Mouse (Mus musculus): ENCODE data around the gene Pik3r5. TPM values are rescaled to one million over a fixed set of nuclear protein-coding genes. Genes with fewer than 3 reads are reported as not detected.

Pik3r5 gene
- total RNA-seq, 2 experiments from 2014 or later: 0.95 to 2.5 TPM

DNA sequence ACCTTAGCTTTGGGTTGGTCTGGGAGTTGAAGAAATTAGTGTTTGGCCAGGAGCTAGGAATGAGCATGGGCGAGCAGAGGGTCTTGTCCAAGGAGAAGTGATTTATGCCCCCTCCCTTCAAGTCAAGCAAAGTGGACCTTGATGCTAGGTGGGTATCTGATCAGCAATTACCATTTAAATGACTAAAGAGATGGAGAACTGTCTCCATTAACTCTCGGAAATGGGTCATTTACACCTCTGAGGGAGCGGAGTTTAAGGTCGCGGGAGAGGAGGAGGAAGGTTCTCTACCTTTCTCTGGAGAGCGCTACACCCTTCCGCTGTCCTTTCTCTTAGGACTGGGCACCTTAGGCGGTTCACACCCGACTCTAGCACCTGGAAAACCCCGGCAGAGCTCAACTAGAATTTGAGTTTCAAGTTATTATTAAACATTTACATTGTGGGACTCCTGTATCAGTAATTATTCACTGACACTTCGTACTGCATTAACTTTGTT is 31.1 kb upstream of the Pik3r5 start, which contains the start of gene Ntn1:
Ntn1 (minus strand) TSS at position 97 of the 493 bp plus-strand sequence.
- DNase-seq: no peak

DNA sequence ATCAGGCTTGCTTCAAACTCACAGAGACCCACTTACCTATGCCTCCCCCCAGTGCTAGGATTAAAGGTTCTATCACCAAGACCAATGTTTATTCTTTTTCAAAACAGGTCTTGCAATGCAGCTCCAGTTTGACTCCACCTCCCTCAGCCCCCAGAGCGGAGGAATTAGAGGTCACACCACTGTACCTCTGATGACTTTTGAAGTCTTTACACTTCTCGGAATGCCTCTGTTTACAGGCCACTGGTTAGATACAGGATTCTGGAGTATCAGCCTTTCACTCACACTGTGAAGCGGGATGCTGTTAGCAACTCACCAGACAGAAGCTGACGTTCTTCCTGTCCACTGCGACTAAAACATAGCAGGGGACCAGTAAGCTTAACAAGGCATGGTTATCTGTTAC is 30.5 kb upstream of the Pik3r5 start:
- no peak for DNase-seq

DNA sequence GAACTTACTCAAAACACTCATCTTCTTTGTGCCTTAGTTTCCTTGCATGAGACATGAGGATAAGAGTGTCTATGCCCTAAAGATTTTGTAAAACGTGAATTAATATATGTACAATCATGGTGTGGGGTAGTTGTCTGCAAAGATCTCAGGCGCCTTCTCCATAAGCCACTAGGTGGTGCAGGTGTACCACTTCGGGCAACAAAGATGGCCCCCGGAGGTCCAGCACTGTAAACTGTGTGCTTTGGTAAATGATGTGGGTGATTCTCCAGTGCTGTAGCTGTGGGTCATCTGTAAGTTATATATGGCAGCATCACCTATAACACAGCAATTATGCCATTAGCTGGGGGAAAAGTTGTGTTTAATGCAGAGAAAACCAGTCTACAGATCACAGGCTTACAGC is 27.7 kb upstream of the Pik3r5 start:
- DNase-seq: peak; percentile 32 to 40

DNA sequence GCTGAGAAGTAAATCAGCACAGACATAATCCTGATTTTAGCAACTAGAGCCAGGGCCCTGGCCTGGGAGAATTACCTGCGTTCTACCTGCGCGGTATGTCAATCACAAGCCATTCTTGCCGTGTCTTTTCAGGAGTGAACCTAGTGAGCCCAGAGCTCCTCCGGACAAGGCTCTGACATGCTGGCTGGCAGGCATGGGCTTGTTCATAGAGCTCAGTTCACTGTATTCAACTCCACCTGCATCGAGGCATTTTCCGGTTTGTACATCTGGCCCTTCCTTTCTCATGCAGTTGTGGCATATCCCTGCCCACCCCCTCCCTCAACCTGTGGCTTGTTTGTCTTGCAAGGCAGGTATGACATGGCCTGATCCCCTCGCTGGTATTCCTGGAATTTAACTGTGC is 26.3 kb upstream of the Pik3r5 start:
- DNase-seq: no peak

DNA sequence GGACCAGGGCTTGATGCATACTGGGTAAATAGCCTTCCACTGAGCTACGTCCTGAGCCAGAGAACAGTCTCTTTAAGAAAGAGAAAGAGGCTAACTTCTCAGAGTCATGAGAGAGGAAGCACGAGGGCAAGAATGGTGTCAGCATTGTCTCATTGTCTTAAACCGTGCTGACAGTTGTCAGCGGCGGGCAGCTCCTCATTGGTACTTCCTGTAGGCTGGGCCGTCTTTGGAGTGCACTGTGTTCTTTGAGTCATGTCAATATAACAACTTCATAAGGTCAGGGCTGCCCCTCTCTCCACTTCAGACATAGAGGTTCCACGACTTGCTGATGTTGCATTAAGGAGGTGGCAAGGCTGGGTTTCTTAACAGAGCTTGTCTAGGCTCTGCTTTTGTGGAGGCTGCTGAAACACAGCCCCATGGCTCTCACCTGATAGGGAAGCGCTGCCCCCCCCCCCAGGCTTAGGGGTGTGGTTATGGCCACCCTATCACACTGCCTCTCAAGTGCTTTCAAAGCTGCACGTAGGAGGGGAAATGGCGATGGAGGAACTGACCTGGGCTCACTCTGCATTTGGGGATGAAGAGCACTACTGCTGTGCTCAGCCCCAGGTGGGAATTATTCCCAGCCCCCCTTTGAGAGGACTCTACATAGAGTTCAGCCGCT is 24.5 kb upstream of the Pik3r5 start:
- no peak for DNase-seq

DNA sequence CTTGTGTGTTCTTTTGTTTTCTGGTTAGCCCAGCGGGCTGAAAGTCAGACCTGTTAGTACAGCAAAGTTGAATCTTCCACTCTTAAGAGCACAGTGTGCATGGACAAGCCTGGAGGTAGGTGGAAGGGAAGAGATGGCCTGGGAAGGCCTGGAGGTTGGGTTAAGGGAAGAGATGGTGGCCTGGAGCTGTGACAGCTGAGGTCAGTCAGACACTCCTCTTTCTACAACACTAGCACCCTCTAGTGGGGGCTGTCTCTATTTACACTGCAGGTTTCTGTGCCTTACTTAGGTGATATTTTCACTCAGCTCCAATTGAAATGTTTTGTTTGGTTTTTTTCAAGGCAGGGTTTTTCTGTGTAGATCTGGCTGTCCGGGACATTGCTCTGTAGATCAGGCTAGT is 23.8 kb upstream of the Pik3r5 start:
- DNase-seq: peak; percentile 64 to 86

DNA sequence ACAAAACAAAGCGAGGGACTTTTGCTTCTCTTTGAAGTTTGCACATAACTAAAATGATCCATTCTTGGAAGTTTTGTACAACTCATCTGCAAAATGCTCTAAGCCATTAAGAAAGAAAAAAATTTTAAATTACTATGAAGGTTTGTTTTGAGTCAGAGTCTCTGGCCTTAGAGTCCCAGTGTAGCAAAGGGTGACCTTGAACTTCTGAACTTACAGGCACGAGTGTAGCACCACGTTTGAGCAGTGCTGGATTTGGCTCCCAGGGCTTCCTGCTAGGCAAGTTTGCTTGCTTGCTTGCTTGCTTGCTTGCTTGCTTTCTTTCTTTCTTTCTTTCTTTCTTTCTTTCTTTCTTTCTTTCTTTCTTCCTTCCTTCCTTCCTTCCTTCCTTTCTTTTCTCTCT is 14.9 kb upstream of the Pik3r5 start:
- DNase-seq: peak; percentile 32 to 38

DNA sequence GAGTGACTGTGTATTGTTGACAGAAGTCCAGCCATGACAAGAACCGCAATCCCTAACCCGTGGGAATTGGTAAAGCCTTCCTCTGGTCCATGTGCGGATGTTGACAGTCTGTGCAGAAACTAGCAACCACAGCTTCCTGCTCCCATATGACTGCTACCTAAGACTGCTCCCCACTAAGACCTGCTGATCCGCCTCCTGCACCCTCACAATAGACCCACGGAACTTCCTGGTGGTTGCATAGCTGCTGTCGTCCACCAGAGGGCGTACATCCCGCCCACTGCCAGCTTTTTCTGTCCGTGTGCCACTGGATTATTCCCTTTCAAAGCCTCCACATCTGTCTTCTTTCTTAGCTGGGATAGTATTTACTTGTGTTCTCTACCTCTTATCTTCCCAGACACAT is 14.1 kb upstream of the Pik3r5 start:
- DNase-seq: peak; percentile 37 to 58

DNA sequence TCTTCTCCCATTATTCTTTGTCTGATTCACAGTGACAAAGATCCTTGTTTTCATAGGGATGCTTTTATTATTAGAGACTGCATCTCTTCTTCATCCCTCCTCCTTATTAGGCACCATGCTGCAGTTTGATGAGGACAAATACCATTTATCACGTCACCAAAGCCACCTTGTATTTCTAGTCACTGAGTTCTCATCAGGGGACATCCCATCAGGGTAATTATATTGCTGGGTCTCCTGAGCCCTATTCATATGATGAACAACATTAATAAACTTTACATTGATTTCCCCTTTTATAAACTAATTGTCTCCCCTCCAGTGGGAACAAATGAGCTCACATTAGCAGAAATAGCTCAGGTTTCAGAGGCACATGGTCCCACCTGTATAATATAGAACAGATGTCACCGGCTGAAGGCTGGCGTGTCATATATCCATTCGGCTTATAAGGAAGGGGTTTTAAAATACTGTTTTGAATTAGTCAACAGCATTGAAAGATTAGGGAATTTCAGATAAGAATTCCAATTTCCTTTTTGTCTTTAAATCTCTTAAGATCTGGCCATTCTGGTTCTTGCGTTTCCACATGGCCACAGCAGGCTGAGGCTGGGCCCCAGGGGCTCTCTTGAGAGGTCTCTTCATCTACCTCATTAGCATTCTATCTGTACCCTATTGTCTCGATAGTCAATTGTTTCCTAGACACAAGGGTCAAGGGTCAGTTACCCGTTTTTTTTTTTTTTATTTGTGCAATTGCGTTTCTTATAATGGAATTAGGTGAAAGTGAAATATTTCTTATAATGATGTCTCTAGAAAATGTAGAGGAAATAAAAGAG is 6.2 kb upstream of the Pik3r5 start:
- DNase-seq: no peak

DNA sequence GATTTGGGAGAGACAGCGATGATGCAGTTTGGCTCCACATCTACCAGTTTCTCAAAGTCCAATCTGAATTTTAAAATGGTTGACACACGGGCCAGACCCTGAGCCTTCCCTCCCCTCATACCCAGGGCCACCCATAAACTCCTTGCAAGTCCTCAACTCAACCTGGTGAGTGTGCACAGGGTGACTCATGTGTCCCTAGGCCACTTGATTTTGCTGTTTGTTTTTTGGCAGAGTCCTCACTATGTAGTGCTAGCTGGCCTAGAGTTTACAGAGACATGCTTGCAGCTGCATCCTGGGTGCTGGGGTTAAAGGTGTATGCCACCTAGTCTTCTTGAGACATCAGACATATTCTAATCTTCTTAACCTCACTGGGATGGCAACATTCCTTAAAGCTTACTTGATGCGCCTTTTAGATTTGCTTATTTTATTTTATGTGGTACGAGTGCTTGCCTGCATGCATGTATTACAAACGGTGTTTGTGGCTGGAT is 4.8 kb upstream of the Pik3r5 start:
- peak in 1 of 2 experiments; percentile 33 for DNase-seq

DNA sequence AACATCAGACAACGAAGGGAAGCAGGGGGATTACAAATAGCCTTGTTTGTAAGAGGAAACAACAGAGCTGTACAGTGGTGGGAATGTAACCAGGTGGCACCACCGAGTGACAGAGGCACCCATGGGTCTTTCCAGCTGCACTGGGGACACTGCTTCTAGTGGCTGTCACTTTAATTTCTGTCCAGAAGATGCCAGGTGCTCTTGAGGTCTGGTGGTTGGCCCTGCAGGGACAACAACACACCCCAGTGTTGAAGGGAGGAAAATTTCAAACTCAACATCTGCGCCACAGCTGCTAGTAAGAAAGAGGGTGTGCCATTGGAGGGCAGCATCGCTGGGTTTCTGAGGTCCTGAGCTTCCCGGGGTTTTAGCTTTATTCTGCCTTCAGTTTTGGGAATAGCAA is 1.3 kb upstream of the Pik3r5 start:
- no peak for DNase-seq

DNA sequence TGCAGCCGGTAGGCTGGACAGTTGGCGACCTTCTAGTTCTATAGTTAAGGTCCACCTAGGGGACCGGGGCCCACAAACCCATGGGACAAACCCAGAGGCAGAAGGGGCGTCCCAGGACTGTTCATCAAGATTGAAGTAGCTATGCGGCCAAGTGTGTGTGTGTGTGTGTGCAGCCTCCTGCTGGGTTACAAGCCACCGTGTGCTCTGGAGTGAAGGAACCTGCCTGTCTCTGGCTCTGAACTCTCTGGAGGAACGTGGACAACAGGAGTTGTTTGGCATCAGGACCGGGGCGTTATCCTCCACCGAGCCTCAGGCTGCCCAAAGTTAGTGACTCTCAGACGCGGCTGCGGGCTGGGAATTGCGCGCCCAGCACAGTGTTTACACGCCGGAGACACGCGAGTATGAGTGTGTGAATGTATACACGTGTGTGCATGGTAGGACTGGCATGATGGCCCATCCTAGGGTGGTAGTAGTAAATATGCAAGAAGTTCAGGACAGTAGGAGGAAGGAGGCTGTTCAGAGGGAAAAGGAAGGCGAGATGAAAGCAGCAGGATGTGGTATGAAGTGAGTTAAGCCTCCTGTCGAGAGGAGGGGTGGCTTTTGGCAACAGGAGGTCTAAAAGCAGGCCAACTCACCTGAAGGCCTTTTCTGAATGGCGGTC is 570 bp downstream of the Pik3r5 start:
- DNase-seq: no peak

DNA sequence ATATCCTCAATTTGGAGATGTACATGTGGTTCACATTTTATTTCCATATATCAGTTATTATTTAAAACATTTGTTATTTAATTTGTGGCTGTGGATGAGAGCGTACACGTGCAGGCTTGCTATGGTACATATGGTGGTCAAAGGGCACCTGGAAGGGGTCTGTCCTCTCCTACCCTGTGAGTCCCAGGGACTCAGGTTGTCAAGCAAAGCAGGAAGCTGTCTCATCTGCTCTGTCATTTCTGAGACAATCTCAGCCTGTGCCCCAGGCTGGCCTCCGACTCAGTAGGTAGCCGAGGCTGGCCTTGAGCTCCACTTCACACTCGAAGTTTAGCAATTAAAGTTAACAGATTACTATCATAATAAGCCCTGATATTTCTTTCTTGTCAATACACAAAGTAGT is 1.6 kb downstream of the Pik3r5 start:
- no peak for DNase-seq

DNA sequence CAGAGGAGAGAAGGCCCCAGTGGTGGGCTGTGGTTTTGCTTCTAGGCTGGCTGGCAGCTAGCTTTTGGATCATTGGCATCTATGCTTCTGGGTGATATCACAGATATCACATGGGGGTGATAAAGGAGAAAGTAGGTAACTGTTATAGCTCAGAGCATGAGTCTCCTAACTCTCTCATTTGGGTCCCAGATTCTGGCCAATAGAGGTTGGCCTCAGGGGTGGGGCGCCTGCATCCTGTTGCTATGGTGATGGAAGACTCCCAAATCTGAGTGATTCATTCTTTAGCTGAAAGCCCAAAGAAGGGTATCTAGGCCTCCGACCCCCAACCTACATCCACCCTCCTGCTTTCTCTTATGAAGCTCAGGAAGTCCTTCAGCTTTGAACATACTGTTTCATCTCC is 2.8 kb downstream of the Pik3r5 start:
- DNase-seq: no peak

DNA sequence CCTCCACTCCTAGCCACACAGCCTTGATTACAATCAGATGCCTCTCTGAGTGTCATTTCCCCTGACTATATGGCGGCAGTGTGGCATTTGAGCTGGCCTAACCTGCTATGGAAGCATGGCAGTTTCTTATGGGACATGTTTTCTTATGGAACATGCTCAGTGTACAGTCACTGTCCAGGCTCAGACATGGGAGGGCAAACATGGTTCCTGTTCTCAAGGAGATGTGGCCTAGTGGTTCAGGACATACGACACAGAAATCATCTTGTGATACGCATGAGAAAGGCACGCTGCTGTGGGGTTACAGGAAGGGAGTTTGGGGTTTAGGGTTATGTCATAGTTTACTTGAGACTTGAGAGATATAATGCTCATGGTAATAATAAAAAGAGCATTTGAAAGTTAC is 3.7 kb downstream of the Pik3r5 start:
- DNase-seq: no peak

DNA sequence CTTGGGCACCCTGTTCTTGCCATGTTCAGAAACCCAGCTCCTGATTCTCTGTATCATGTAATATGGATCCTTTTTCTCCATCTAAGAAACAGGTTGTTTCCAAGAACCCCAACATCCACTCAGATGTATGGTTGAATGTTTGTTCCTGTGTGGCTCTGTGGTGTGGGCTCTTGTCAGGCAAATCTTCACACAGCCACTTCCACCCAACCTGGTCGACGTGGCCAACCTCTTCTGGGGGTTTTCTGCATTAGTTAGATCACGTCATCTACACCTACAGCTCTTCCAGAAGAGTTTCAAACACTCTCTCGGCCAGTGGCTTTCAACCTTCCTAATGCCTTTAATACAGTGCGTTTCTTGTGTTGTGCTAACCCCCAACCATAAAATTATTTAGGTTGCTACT is 4.5 kb downstream of the Pik3r5 start:
- DNase-seq: no peak

DNA sequence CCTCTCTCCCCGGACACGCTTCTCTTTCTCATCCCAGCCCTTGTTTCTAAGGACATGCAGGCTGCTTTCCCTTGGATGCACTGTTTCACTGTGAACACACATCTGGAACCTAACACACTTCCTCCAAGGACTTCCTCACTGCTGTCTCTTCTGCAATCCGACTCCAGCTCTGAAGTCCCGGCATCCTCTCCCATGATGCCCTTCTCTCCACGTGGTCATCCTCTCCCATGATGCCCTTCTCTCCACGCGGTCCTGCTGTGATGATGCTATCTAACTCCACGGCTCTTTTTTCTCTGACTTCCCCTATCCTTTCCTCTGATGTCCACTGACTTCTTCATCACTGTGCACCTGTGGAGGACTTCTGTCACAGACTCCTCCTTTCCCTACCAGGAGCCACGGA is 8.2 kb downstream of the Pik3r5 start:
- DNase-seq: no peak

DNA sequence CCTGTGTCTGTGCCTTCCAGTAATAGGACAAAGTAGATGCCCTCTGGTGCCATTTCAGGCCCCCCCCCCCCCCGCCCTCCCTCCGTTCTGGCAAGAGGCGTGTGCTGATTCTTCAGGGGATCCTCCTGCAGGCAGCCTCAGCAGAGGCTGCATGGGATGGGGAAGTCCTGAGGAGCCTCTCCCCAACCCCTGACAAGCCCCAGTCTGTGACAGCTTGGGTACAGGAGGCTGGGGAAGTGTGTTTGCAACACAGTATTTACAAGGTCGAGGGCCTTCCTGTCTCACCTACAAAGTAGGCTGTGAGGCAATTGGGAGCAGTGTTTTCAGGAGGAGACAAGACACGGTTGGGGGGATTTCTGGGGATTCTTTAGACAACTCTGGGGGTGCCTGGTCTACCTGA is 9.0 kb downstream of the Pik3r5 start:
- DNase-seq: no peak

DNA sequence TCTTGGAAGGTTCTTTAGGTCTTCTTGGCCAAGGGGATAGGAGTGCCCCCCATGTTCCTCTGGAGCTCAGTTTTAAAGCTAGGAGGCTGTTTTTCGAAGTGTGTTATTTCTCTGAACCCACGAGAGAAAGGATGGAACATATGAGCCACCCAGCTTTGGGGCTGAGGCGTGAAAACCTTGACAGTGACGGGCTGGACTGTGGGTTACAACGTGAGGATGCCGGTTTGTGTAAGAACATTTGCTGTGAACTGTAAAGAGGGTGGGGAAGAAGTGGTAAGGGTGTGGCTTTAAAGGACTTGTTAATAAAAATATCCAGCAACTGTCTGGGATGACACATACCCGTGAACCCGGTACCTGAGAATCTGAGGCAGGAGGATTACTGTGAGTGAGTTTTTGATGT is 10.4 kb downstream of the Pik3r5 start:
- DNase-seq: no peak

DNA sequence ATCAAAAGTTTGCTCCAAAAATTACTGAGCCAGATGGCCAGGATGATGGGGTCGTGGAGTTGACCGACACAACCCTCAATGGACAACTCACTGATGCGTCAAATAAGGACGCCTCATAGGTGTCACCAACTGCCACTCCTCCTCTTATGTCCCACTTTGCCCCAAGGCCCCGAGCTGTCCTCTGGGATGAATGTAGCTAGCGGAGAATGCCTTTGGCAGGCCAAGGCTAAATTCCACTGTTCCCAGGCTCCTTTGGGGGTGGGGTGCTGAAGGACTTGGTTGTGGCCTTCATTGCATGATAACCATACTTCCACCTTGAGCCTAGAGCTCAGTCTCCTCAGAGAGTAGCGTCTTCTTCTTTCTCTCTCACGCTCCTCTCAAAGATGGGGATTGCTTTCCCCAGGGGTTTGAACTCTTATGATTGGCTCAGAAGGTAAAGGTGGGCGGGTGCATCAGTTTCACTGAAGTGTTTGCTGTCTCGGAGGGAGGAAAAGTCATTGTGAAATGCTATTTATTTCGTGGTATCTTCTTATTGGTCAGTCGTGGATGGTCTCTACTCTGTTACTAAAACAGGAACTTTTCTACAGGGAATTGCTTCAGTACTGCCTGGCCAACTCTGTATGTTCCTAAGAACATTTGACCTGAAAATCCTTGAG is 11.2 kb downstream of the Pik3r5 start:
- DNase-seq: peak; percentile 30 to 39

DNA sequence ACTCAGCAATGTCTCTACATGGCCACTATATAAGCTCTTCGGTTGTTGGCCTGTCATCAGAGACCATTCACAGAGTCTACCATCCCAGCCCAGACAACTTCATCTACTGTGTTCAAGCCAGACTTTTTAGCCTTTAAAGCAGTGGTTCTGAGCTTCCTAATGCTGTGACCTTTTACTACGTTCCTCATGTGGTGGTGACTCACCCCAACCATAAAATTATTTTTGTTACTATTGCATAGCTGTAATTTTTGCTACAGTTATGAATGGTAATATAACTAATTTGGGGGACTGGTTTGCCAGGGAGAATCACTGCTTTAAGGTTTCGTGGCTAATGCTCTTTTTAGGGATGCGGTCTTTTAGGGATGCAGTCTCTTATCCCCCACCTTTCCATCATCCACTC is 14.0 kb downstream of the Pik3r5 start:
- no peak for DNase-seq

DNA sequence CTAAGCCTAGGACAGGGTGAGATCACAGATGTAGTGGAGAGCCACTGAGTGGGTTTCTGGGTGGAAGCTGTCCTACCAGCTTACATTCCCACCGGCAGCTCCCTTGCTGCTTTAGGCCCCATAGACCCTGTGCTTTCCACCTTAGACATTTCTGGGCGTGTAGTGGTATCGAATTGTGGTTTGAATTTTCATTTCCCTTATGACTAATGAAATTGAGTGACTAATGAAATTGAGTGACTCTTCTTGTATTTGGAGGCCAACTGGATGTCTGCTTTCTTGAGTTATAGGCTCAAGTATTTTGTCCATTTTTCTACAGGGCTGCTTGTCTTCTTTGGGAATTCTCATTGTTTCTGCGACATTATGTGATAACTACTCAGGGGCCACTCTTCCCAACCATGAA is 14.6 kb downstream of the Pik3r5 start:
- no peak for DNase-seq

Measured in adrenal gland, postnatal 36 days (tissue).